ENCODE assay signal across 23 mouse cellular contexts in the genomic region with DNA sequence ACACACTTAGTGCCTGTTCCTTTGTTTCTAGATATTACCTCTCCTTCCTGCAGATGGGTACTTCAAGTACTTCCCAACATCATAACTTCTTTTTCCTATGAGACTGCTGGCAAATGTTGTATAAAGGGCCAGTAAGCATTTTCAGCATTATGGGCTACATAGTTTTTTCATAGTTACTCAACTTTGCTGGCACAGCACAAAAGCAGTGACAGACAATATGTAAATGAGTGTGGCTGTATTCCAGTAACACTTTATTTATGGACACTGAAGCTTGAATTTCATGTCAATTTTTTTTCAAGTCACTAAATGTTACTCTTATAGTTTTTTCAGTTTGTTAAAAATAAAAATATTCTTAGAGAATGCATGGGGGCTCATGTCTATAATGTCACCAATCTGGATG.
A peak's percentile ranks its signal among the peaks of the same experiment; 100 is the strongest.
DNase-seq lines count a peak whose midpoint lies in the region; ATAC-seq and TF ChIP-seq lines count a peak whose summit lies in the region.
"Had no signal": no experiment of that assay in that cellular context is flagged by ENCODE, and none has a peak within 500 bp of the region (broad histone marks: within the 10 kb centered on the region; RNA-seq: fewer than 3 reads in every experiment).

No protein-coding gene starts in this region.

- H3K27ac ChIP-seq in forebrain, postnatal 0 days (ENCODE audit: low read depth, low read length), result no peak overlapping the region
- no peak overlapping the region for H3K27ac ChIP-seq in forebrain, embryonic 14.5 days (ENCODE audit: low read depth, low read length)
- H3K27ac ChIP-seq: embryonic facial prominence, embryonic 15.5 days; forebrain, embryonic 10.5 days; gastrocnemius, adult 2 months; heart, embryonic 13.5 days had no signal

- H3K4me2 ChIP-seq in forebrain, postnatal 0 days (ENCODE audit: low read depth), result no peak overlapping the region
- no peak overlapping the region for H3K4me2 ChIP-seq in forebrain, embryonic 14.5 days (ENCODE audit: low read length)
- H3K4me2 ChIP-seq: embryonic facial prominence, embryonic 15.5 days; heart, embryonic 13.5 days had no signal

- no peaks in the 10 kb centered on the region for H3K4me1 ChIP-seq in forebrain, postnatal 0 days (ENCODE audit: insufficient read depth)
- H3K4me1 ChIP-seq in forebrain, embryonic 14.5 days (ENCODE audit: control insufficient read depth, insufficient read depth, low read length), result no peaks in the 10 kb centered on the region
- H3K4me1 ChIP-seq: embryonic facial prominence, embryonic 15.5 days; forebrain, embryonic 10.5 days; heart, embryonic 13.5 days had no signal

- H3K36me3 ChIP-seq in forebrain, postnatal 0 days (ENCODE audit: insufficient read depth), result no peaks in the 10 kb centered on the region
- H3K36me3 ChIP-seq in forebrain, embryonic 14.5 days (ENCODE audit: control insufficient read depth, insufficient read depth, low read length), result no peaks in the 10 kb centered on the region
- H3K36me3 ChIP-seq: embryonic facial prominence, embryonic 15.5 days; forebrain, embryonic 10.5 days; heart, embryonic 13.5 days had no signal

- no peak overlapping the region for H3K4me3 ChIP-seq in forebrain, postnatal 0 days (ENCODE audit: low read depth, low read length)
- no peak overlapping the region for H3K4me3 ChIP-seq in forebrain, embryonic 14.5 days (ENCODE audit: low read depth, low read length)
- H3K4me3 ChIP-seq: embryonic facial prominence, embryonic 15.5 days; erythroblast, embryonic 14.5 days; forebrain, embryonic 10.5 days; gastrocnemius, adult 2 months; heart, embryonic 13.5 days had no signal

- TF ChIP-seq CTCF in forebrain, postnatal 0 days (IDR thresholded peaks at IDR 0.05; ENCODE audit: low read depth), result no peak

- peak; percentile 64 for ATAC-seq in forebrain, postnatal 0 days
- no peak for ATAC-seq in forebrain, embryonic 14.5 days
- ATAC-seq: hindbrain, embryonic 16.5 days; inflammation-experienced regulatory T-cells, adult 6 months had no signal

- H3K9ac ChIP-seq in forebrain, postnatal 0 days, result no peak overlapping the region
- H3K9ac ChIP-seq in forebrain, embryonic 14.5 days (ENCODE audit: low read length), result no peak overlapping the region
- H3K9ac ChIP-seq: embryonic facial prominence, embryonic 15.5 days; heart, embryonic 13.5 days had no signal

- no peaks in the 10 kb centered on the region for H3K9me3 ChIP-seq in forebrain, postnatal 0 days (ENCODE audit: low read length)
- no peaks in the 10 kb centered on the region for H3K9me3 ChIP-seq in forebrain, embryonic 14.5 days (replicated peaks; ENCODE audit: control insufficient read depth, low read length)
- H3K9me3 ChIP-seq: embryonic facial prominence, embryonic 15.5 days; forebrain, embryonic 10.5 days; heart, embryonic 13.5 days had no signal

- peak; percentile 60 for DNase-seq in forebrain, postnatal 0 days
- no peak for DNase-seq in forebrain, embryonic 14.5 days (ENCODE audit: low spot score)
- peak; percentile 25 for DNase-seq in left cerebral cortex, adult 11 months (ENCODE audit: low spot score)
- no peak for DNase-seq in left cerebral cortex, adult 8-10 months (ENCODE audit: low spot score in 2 of 2)
- DNase-seq in right cerebral cortex, adult 18-20 months, result peak; percentile 29
- DNase-seq in right cerebral cortex, postnatal 4 days, result no peak
- DNase-seq in gastrocnemius, adult 8-10 months (ENCODE audit: low spot score in 2 of 2), result no peak
- no peak for DNase-seq in thymus, postnatal 0 days (ENCODE audit: low spot score)
- DNase-seq: adrenal gland, postnatal 14 days; cerebellum, adult 11 months; cerebellum, adult 8-10 months; cerebellum, postnatal 14 days; embryo, embryonic 11 days; gastrocnemius, adult 2 months; gastrocnemius, postnatal 36 days; heart, adult 11 months; heart, postnatal 36 days had no signal

- no peaks in the 10 kb centered on the region for H3K27me3 ChIP-seq in forebrain, postnatal 0 days (ENCODE audit: insufficient read depth, low read length)
- H3K27me3 ChIP-seq in forebrain, embryonic 14.5 days (replicated peaks; ENCODE audit: control insufficient read depth, insufficient read depth, low read length), result no peaks in the 10 kb centered on the region
- H3K27me3 ChIP-seq: embryonic facial prominence, embryonic 15.5 days; heart, embryonic 13.5 days had no signal

Comparison
In these comparisons a context has a peak if more than half of its experiments do, and no peak if none do; other contexts are left out.
1. DNase-seq: peak in forebrain, postnatal 0 days (single experiment), left cerebral cortex, adult 11 months (single experiment) and right cerebral cortex, adult 18-20 months (single experiment); none in forebrain, embryonic 14.5 days (single experiment), left cerebral cortex, adult 8-10 months (0 of 2), right cerebral cortex, postnatal 4 days (single experiment), gastrocnemius, adult 8-10 months (0 of 2) and thymus, postnatal 0 days (single experiment).